Mouse (Mus musculus) embryonic facial prominence, embryonic 14.5 days (tissue): ENCODE measurements at regions not wholly inside any gene's neighbourhood (a gene's known extent, or its start where the extent isn't known, plus 50 kb on each side); places are given as distances from the start of the nearest gene placed in this dataset.
A peak's percentile ranks its signal among the peaks of the same experiment; 100 is the strongest.

Experiments used
- ATAC-seq: fragments of 200-750 bp; cut with Nextera tagmentation; 2 replicates; pipeline ENCODE4 v1.8.0; 2017; ENCODE audit warnings: low read depth, moderate number of reproducible peaks, moderate TSS enrichment
- DNase-seq: peaks from one replicate; pipeline ENCODE4 v3.0.0-alpha.2; 2015; ENCODE audit warnings: low spot score
- H3K27ac ChIP-seq: fragments of 300-500 bp; sonication (generic); replicated peaks from 2 replicates; pipeline ENCODE4 v1.5.1; 2014; ENCODE audit warnings: low read depth, mild to moderate bottlenecking, low read length, moderate library complexity
- H3K27me3 ChIP-seq: fragments of 300-500 bp; sonication (generic); replicated peaks from 2 replicates; pipeline ENCODE4 v1.6.1; 2014; ENCODE audit warnings: low read length; ENCODE audit not compliant: control insufficient read depth, insufficient read depth
- H3K36me3 ChIP-seq: fragments of 300-500 bp; sonication (generic); 2 replicates; pipeline ENCODE4 v1.6.1; 2014; ENCODE audit warnings: low read length, mixed read lengths; ENCODE audit not compliant: control insufficient read depth, insufficient read depth
- H3K4me1 ChIP-seq: fragments of 300-500 bp; sonication (generic); 2 replicates; pipeline ENCODE4 v1.6.1; 2014; ENCODE audit warnings: antibody characterized with exemption, low read length; ENCODE audit not compliant: control insufficient read depth, insufficient read depth
- H3K4me2 ChIP-seq: fragments of 300-500 bp; sonication (generic); 2 replicates; pipeline ENCODE4 v1.6.1; 2014; ENCODE audit warnings: low read depth, mild to moderate bottlenecking, low read length, moderate library complexity, mixed read lengths
- H3K4me3 ChIP-seq: fragments of 300-500 bp; sonication (generic); 2 replicates; pipeline ENCODE4 v1.5.1; 2014; ENCODE audit warnings: low read depth, mild to moderate bottlenecking, low read length
- H3K9ac ChIP-seq: fragments of 300-500 bp; sonication (generic); 2 replicates; pipeline ENCODE4 v1.6.1; 2014; ENCODE audit warnings: low read depth, mild to moderate bottlenecking, low read length, moderate library complexity, mixed read lengths
- H3K9me3 ChIP-seq: fragments of 300-500 bp; sonication (generic); 2 replicates; pipeline ENCODE4 v1.6.1; 2016; ENCODE audit warnings: low read length; ENCODE audit not compliant: control insufficient read depth
- WGBS: fragments of 180-500 bp; shearing (Covaris S2); extraction: QIAGEN DNeasy Blood & Tissue Kit; methylation state at CpG from one replicate; pipeline ENCODE4 v1.1.7; 2014; 5-methylcytosine and 5-hydroxymethylcytosine counted together

- no peak overlapping the region for H3K4me3 ChIP-seq
- H3K4me1 ChIP-seq, result no peaks in the 10 kb centered on the region
- ATAC-seq (no peak), DNase-seq (no peak)
- no peak overlapping the region for H3K4me2 ChIP-seq
- no peaks in the 10 kb centered on the region for H3K36me3 ChIP-seq
- H3K27ac ChIP-seq, result no peak overlapping the region
- H3K27me3 ChIP-seq, result no peaks in the 10 kb centered on the region
- WGBS, result 78% methylated on average over 8 of the region's 8 CpGs
- no peaks in the 10 kb centered on the region for H3K9me3 ChIP-seq
- no peak overlapping the region for H3K9ac ChIP-seq
Observed at GRCm38 (mm10) chr14:71228894-71229446, 629.3 kb upstream of the Fam160b2 start.

GRCm38 (mm10) chr14:71217041-71217440, 617.4 kb upstream of the Fam160b2 start:
- H3K27me3 ChIP-seq, result no peaks in the 10 kb centered on the region
- H3K36me3 ChIP-seq, result no peaks in the 10 kb centered on the region
- H3K4me3 ChIP-seq, result no peak overlapping the region
- no peaks in the 10 kb centered on the region for H3K4me1 ChIP-seq
- no peaks in the 10 kb centered on the region for H3K9me3 ChIP-seq
- WGBS, result 76% methylated on average over 1 of the region's 1 CpGs
- no peak overlapping the region for H3K27ac ChIP-seq
- DNase-seq (no peak), ATAC-seq (no peak)
- no peak overlapping the region for H3K9ac ChIP-seq
- no peak overlapping the region for H3K4me2 ChIP-seq

GRCm38 (mm10) chr14:71211359-71211978, 611.8 kb upstream of the Fam160b2 start:
- H3K27ac ChIP-seq, result no peak overlapping the region
- H3K4me3 ChIP-seq, result no peak overlapping the region
- no peak for DNase-seq
- no peak for ATAC-seq
- no peak overlapping the region for H3K9ac ChIP-seq
- H3K4me1 ChIP-seq, result no peaks in the 10 kb centered on the region
- no peaks in the 10 kb centered on the region for H3K9me3 ChIP-seq
- H3K27me3 ChIP-seq, result no peaks in the 10 kb centered on the region
- no peak overlapping the region for H3K4me2 ChIP-seq
- no peaks in the 10 kb centered on the region for H3K36me3 ChIP-seq
- 66% methylated on average over 3 of the region's 3 CpGs for WGBS

- Histone ChIP-seq H3K27me3 (no peaks in the 10 kb centered on the region), H3K4me2 (no peak overlapping the region), H3K9ac (no peak overlapping the region), H3K36me3 (no peaks in the 10 kb centered on the region), H3K4me1 (peaks cover 6% of the 10 kb centered on the region; the same call in 1 of the 2 replicates), H3K4me3 (no peak overlapping the region), H3K27ac (no peak overlapping the region), H3K9me3 (no peaks in the 10 kb centered on the region)
- ATAC-seq (no peak), DNase-seq (no peak)
- WGBS, result 76% methylated on average over 6 of the region's 6 CpGs
Observed at GRCm38 (mm10) chr14:71203459-71203858, 603.8 kb upstream of the Fam160b2 start.

GRCm38 (mm10) chr14:71200917-71201316, 601.3 kb upstream of the Fam160b2 start:
- no peak overlapping the region for H3K4me3 ChIP-seq
- no peaks in the 10 kb centered on the region for H3K9me3 ChIP-seq
- peaks cover 6% of the 10 kb centered on the region; the same call in 1 of the 2 replicates for H3K4me1 ChIP-seq
- DNase-seq (no peak), ATAC-seq (no peak)
- no peak overlapping the region for H3K4me2 ChIP-seq
- H3K27me3 ChIP-seq, result no peaks in the 10 kb centered on the region
- H3K36me3 ChIP-seq, result no peaks in the 10 kb centered on the region
- no peak overlapping the region for H3K27ac ChIP-seq
- H3K9ac ChIP-seq, result no peak overlapping the region
- 98% methylated on average over 1 of the region's 1 CpGs for WGBS

GRCm38 (mm10) chr14:71199178-71199879, 599.7 kb upstream of the Fam160b2 start:
- DNase-seq, result peak; percentile 19
- H3K27me3 ChIP-seq, result no peaks in the 10 kb centered on the region
- no peak overlapping the region for H3K4me3 ChIP-seq
- no peak overlapping the region for H3K27ac ChIP-seq
- H3K4me2 ChIP-seq, result no peak overlapping the region
- peaks cover 6% of the 10 kb centered on the region; the same call in 1 of the 2 replicates for H3K4me1 ChIP-seq
- no peaks in the 10 kb centered on the region for H3K36me3 ChIP-seq
- 32% methylated on average over 9 of the region's 9 CpGs for WGBS
- H3K9me3 ChIP-seq, result no peaks in the 10 kb centered on the region
- H3K9ac ChIP-seq, result no peak overlapping the region
- ATAC-seq, result no peak

GRCm38 (mm10) chr14:71194219-71194618, 594.6 kb upstream of the Fam160b2 start:
- no peak overlapping the region for H3K4me2 ChIP-seq
- H3K36me3 ChIP-seq, result no peaks in the 10 kb centered on the region
- DNase-seq, result no peak
- no peaks in the 10 kb centered on the region for H3K9me3 ChIP-seq
- no peaks in the 10 kb centered on the region for H3K27me3 ChIP-seq
- no peak overlapping the region for H3K4me3 ChIP-seq
- H3K27ac ChIP-seq, result no peak overlapping the region
- H3K9ac ChIP-seq, result no peak overlapping the region
- ATAC-seq, result no peak
- peaks cover 3% of the 10 kb centered on the region; the same call in 1 of the 2 replicates for H3K4me1 ChIP-seq
- 97% methylated on average over 2 of the region's 2 CpGs for WGBS

GRCm38 (mm10) chr14:71192486-71192885, 592.9 kb upstream of the Fam160b2 start:
- Histone ChIP-seq H3K9me3 (no peaks in the 10 kb centered on the region), H3K4me1 (no peaks in the 10 kb centered on the region), H3K27me3 (no peaks in the 10 kb centered on the region), H3K4me3 (no peak overlapping the region), H3K9ac (no peak overlapping the region), H3K27ac (no peak overlapping the region), H3K36me3 (no peaks in the 10 kb centered on the region), H3K4me2 (no peak overlapping the region)
- ATAC-seq (no peak), DNase-seq (peak; percentile 9)
- WGBS, result 77% methylated on average over 5 of the region's 5 CpGs
